Mouse (Mus musculus) layer of hippocampus, postnatal 10 days (tissue): Measurements from ENCODE around the gene Olfr1394. TPM values are rescaled to one million over a fixed set of nuclear protein-coding genes. Genes with fewer than 3 reads are reported as not detected.
"Not testable (repeated sequence)": the region's sequence is repeated elsewhere in the genome, so short reads cannot be mapped to it uniquely, and the experiment has no call there.

Experiments
- DNase-seq, 2 experiments: peaks; one replicate each; pipeline ENCODE4 v3.0.0; 2021; ENCODE audit warnings: low spot score in 2 of 2
- total RNA-seq, 2 experiments: library from RNA; stranded (reverse); gene quantifications; 2 replicates each; pipeline ENCODE4 v1.2.3; 2021

Olfr1394 gene
- total RNA-seq, 2 experiments from 2014 or later, result not detected

DNA sequence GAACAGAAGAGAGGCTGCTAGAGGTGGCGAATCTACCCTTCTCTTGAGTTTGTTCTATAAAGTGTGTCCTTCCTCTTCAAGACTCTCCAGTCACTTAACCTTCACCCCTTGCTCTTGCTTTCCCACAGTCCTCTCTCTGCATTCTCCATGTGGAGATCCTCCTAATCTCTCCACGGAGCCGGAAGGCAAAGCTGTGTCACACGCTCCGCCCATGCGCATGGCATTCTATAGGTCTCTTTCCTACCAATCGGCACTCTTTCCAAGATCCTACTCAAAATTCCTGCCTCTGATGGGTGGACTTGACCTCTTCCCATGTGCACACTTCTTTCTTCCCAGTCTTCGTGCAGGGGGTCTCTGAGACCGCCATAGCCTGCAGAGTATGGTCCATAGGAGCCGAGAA is 33.5 kb downstream of the Olfr1394 start:
- no peak for DNase-seq

DNA sequence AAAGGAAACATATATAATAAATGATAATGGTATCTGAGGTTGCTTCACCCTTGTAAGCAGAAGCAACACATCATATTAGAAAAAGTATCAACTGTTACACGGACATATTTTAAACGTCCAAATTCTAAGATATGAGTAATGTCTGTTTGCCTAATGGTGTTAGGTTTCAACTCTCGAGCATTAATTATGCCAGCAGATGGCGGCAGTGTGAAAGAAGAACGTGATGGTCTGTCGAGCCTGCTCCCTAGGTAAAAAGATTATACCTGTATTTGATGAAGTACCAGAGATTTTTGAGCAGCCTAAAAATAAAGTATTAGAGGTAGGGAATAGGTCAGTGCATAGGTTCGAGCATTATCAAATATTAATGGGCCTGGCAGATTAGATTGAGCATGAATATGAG is 35.6 kb downstream of the Olfr1394 start:
- peak; percentile 60 to 61 for DNase-seq

DNA sequence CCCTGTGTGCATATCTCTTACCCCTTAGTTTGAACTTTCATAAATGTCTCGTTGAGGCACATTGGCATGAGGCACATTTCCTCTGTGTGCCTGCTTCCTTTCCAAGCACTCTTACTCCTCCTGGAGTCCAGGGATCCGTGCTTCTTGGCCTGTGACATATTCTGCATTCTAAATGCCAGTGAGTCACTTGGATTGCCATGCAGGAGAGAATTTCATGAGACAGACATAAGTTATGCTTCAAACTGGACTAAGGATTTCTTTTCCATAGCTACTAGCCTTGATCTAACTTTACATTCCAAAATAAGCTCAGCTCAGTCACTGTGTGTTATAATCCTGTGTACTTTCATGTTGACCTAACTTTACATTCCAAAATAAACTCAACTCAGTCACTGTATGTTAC is 36.9 kb downstream of the Olfr1394 start:
- DNase-seq, result no peak

DNA sequence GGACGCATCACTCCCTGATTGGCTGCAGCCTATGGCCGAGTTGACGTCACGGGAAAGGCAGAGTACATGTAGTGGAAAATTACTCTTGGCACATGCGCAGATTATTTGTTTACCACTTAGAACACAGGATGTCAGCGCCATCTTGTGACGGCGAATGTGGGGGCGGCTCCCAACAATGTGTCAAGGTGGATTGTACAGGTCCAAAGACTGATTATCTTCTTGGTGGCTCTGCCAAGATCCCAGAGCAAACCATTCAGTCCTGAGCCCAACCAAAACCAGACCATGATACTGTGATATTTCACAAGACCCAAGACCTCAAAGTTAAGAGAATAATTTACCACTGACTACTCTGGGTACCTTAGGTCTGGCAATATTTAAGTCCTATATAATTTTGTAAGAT is 40.6 kb downstream of the Olfr1394 start:
- not testable (repeated sequence) for DNase-seq

DNA sequence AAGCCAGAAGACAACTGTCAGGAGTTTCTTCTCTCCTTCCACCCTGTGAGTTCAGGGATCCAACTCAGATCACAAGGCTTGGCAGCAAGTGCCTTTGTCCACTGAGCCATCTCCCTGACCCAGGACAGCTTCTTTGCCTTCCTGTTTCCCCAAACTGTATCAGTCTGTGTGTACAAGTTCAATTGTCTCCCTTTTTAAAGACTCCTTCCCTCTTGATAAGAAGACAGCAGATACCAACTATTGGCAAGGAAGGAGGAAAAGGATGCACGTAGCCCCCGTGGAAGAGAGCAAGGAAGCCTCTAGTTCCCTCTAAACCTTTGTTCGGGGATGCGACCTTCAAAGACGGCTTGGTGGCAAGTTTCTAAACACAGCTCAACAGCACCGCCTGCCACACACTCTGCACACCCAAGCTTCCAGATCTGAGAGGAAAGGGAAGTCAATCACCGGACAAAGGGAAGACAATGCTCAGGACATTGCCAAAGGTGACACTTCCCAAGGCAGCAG is 41.7 kb downstream of the Olfr1394 start:
- DNase-seq, result no peak

DNA sequence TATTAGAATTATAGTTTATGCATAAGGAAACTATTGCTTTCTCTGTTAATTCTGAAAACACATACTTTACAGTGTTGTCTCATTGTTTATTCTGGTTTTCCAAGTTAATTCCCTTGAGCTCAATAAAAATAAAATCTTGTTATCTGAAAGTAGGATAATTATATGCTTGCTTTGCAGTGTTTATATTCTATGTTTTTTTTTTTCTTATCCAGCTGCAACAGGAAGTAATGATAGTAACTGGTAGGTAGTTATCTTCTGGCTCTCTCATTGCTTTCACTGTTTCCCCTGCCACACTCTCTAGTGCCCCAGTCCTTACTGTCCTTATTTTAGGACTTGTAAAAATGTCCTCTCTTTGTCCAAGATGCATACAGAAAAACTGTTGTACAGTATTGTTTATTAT is 46.5 kb downstream of the Olfr1394 start:
- DNase-seq, result no peak

DNA sequence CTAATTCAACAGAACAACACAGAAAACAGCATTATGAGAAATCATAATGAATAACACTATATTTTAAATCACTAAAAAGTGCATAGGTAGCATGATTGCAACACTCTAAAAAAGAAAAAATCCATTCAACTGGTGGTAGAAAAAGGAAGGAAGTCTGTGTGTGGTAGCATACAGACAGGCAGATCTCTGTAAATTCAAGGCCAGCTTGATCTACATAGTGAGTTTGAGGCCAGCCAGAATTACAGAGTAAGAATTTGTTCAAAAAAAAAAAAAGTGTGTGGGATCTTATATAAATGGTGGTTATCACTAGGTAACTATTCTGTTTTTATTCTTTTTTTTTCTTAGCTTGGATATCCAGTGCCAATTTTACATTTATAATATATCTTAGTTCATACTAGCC is 47.0 kb downstream of the Olfr1394 start:
- no peak for DNase-seq

DNA sequence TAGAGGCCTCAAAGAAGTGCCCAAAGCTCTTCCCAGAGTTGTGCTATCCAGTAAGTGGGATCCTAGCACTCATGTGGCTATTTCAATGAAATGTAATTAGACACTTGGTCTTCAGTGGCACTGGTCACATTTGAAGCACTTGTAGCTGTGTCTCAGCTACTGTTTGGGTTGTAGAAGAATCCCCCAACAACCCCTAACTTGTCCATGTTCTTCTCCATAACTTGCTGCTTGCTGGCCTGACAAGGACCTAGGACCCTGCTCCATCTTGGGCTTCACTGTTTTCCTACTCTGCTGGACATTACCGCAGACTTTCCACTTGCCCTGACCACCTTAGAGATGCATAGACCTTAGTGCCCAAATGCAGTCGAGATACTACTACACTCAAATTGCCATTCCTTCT is 47.9 kb downstream of the Olfr1394 start:
- DNase-seq, result no peak

DNA sequence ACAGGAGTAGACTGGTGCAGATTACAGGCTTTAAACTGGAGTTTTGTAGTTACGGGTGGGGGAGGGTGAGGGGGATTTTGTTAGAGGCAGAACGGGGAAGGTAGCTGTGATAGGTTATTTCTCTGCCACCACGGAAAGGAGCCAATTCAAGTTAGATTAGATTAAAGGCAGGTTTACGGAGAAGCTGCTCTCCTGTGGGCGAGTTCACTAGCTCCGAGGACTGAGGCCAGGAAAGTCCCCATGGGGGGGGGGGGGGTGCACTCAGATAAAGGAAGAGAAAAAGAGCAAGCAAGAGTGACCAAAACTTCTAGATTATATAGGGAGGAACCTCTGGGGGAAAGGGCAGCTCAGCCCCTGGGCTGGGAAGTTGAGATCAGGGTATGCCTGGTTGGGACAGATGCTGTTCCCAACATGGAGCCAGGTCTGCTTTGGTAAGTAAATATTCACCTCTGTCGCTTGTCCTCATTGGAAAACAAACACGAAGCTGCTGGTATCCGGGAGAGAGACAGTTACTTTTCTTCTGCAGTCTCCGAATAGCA is 48.4 kb downstream of the Olfr1394 start:
- DNase-seq, result no peak

DNA sequence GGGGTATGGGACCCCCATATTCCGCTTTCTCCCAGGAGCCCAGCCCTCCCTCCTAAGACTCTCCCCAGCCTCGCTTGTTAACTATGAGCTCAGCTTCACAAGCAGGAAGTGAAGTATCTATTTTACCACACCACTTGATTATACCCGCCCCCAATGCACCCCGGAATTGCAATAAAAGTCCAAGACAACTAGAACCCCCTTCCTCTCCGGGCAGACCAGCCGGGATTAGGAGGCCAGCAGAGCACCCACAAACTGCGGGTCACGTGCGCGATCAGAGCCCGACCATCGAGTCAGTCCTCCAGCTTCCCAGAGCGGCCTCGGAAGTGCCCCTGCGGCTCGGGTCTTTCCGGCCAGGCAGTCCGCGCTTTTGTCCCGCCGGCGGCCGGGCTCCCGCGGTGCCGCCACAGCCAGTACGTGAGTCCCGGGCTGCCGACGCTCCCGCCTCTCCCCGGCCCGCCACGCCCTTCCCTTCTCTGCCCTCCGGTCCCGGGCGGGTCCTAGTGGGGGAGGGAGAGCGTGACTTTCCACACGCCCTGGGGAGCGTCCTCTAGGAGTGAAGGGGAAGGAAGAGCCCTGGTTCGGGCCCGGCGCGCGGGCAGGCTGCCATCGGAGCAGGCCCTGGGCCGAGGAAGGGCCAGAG is 49.1 kb downstream of the Olfr1394 start, which contains the start of gene Zfp62:
Gene Zfp62, plus strand, starts transcription at position 164 of the 640 bp plus-strand sequence.
- peak; percentile 87 to 93 for DNase-seq

DNA sequence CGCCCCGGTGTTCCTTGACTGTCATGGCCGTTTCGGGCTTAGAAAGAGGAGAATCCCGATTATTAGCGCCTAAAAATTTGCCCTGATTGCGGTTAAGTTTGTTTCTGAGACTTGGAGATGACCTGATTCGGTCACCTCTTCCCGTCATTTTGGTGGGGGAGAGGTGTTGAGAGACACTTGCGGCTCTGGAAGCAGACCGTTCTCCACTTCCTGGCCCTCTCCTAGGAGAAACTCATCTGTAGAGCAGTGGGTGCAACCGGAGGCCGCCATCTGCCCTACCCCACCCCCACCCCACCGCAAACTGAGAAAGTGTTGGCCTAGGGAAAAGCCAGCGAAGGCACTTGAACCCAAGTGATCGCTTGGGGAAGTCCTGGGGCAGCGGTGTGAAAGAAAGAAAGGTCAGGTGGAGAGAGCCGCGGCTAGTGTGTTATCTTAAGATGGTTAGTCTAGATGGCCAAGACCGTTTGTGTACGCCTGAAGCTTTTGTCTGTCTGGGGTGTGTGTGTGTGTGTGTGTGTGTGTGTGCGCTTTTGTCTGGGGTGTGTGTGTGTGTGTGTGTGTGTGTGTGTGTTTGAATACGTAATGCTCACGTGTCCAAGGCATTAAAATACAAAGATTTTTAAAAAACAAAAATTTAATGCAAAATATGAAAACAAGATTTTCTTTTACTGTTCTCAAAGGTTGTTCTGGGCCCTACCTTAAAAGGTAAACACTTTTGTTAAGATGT is 49.8 kb downstream of the Olfr1394 start:
- peak in 1 of 2 experiments; percentile 29 for DNase-seq

DNA sequence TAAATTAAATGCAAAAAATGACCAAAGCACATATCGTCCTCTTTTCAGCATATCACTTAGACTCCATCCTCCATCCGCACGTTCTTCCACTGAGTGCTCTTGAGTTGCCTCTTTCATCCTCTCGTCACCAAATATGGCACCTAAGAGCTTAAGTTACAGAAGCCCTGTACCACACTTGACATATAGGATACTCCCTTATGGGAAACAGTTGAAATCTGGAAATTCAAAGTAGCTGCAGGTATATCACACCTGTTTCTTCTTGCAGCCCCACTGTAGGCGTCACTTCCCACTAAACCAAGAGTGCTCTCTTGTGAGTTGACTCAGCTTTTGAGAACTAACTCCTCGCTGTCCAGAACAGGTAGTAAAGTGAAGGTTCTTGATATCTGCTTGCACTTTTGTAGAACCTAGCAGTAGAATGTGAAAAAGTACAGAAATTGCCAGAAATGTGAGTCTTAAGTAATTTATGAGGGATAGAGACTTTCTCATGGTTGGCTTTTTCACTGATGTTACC is 51.0 kb downstream of the Olfr1394 start:
- DNase-seq, result no peak

DNA sequence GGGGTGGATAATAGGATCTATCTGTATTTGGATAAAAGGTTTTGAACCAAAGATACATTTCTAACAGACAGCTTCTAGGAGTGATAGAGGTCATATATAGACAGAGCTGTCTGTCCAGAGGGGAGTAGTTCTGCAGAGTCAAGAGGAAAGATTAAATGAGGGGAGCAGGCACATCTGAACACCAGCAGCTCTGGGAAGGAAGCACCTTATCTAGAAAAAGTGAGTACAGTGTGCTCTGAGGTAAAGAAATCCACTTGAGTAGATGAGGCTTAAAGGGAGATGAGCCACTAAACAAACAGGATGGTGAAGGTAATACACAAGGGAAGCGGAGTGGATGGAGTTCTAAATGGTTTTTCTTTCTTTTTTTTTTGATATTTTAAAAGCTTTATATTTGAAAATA is 53.3 kb downstream of the Olfr1394 start:
- no peak for DNase-seq

Other genes with a start within 250 kb of the Olfr1394 start
- 1 to 10 TPM in 1 of 2 experiments, under 1 TPM in 1; 0.54 to 1.2 TPM for gene Psme2b, start 208.2 kb upstream of the Olfr1394 start, total RNA-seq
- not detected for gene Olfr56, start 175.5 kb upstream of the Olfr1394 start, total RNA-seq
- gene 9930111J21Rik1, start 175.0 kb upstream of the Olfr1394 start, total RNA-seq, result 1 to 10 TPM in 1 of 2 experiments, under 1 TPM in 1; 0.47 to 1.2 TPM
- gene Gm12185, start 162.2 kb upstream of the Olfr1394 start, total RNA-seq, result not detected
- not detected for gene Tgtp1, start 160.2 kb upstream of the Olfr1394 start, total RNA-seq
- 1 to 10 TPM in 1 of 2 experiments, under 1 TPM in 1; 0.71 to 1.0 TPM for gene 9930111J21Rik2, start 103.1 kb upstream of the Olfr1394 start, total RNA-seq
- under 1 TPM in 1 of 2 experiments, not detected in 1; 0.11 TPM for gene Tgtp2, start 90.2 kb upstream of the Olfr1394 start, total RNA-seq
- gene Ifi47, start 77.8 kb upstream of the Olfr1394 start, total RNA-seq, result under 1 TPM; 0.21 to 0.62 TPM
- not detected for gene Olfr1396, start 39.5 kb upstream of the Olfr1394 start, total RNA-seq
- gene Olfr1395, start 12.1 kb upstream of the Olfr1394 start, total RNA-seq, result not detected
- gene Btnl9, start 32.8 kb downstream of the Olfr1394 start, total RNA-seq, result under 1 TPM; 0.30 to 0.40 TPM
- gene Zfp62, start 48.9 kb downstream of the Olfr1394 start, total RNA-seq, result 10 to 100 TPM; 33.9 to 36.4 TPM
- gene Mgat1, start 89.8 kb downstream of the Olfr1394 start, total RNA-seq, result 10 to 100 TPM; 43.9 to 50.2 TPM
- not detected for gene Olfr1393, start 123.9 kb downstream of the Olfr1394 start, total RNA-seq
- gene Olfr1392, start 130.9 kb downstream of the Olfr1394 start, total RNA-seq, result under 1 TPM; 0.11 to 0.14 TPM
- under 1 TPM in 1 of 2 experiments, not detected in 1; 0.25 TPM for gene Olfr10, start 150.4 kb downstream of the Olfr1394 start, total RNA-seq
- gene Olfr1391, start 168.4 kb downstream of the Olfr1394 start, total RNA-seq, result not detected
- gene Olfr1390, start 180.8 kb downstream of the Olfr1394 start, total RNA-seq, result not detected